Mouse (Mus musculus) testis, adult 2 months (tissue): ENCODE measurements around the gene Tbc1d16.

Experiments
- CTCF ChIP-seq: fragments of 200-500 bp; IDR thresholded peaks from 2 replicates; pipeline ENCODE4 v1.5.1; 2012; ENCODE audit warnings: low read depth, mild to moderate bottlenecking, inconsistent platforms, low read length, moderate library complexity; ENCODE audit not compliant: control insufficient read depth, insufficient read depth, insufficient replicate concordance
- POLR2A ChIP-seq: fragments of 200-500 bp; IDR thresholded peaks from 2 replicates; pipeline ENCODE4 v1.6.1; 2012; ENCODE audit warnings: low read depth, mild to moderate bottlenecking, inconsistent platforms, low read length, moderate library complexity; ENCODE audit not compliant: control insufficient read depth

DNA sequence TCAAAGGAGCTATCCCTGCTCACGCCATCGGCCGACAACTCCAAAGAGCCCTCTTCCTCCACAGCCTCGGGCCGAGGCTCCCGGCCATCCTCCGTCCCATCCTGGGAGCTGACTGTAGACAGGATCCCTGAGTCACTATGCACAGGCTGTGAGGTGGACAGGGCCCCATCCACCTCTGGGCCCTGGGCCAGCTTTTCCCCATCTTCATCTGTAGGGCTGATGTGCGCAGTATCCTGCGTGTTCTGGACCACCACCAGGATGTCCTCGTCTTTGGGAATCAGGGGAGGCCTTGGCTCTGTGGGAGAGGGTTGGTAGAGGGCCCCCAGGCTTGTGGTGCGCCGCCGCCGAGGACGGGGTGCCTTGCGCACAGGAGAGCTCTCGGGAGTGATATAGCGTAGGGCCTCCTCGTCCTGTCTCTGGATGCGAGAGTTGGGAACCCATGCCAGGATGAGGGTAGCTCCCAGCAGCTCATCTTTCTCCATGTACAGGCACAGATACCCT is 19.4 kb downstream of the Tbc1d16 start:
- no peak for TF ChIP-seq POLR2A
- TF ChIP-seq CTCF = no peak
